Mouse (Mus musculus): ENCODE results near the gene Ing1. TPM values are rescaled to one million over a fixed set of nuclear protein-coding genes. Genes with fewer than 3 reads are reported as not detected.
A peak's percentile ranks its signal among the peaks of the same experiment; 100 is the strongest.

Ing1 gene
- polyA plus RNA-seq, 1 experiment from 2014 or later, result 19.5 TPM

- Histone ChIP-seq H3K9me3 (ENCODE audit: control insufficient read depth) (0 out of 2 replicates have a peak, but pooled peaks cover 4% of the 10 kb centered on the region), H3K9ac (ENCODE audit: low read depth, low read length) (no peak overlapping the region), H3K4me1 (replicated peaks; ENCODE audit: control insufficient read depth, insufficient read depth, low read length) (no peaks in the 10 kb centered on the region), H3K36me3 (ENCODE audit: control insufficient read depth, insufficient read depth) (no peaks in the 10 kb centered on the region), H3K4me2 (replicated peaks; ENCODE audit: low read depth) (no peak overlapping the region), H3K27me3 (replicated peaks; ENCODE audit: control insufficient read depth, insufficient read depth, low read length) (no peaks in the 10 kb centered on the region), H3K27ac (ENCODE audit: low read depth, low read length) (no peak overlapping the region), H3K4me3 (ENCODE audit: low read depth, low read length) (no peak overlapping the region)
- TF ChIP-seq CTCF (IDR thresholded peaks at IDR 0.05; ENCODE audit: low read depth), result no peak
- no peak for ATAC-seq
- 57% methylated on average over 2 of the region's 2 CpGs for WGBS
Observed at GRCm38 (mm10) chr8:11586374-11586745, 31.0 kb downstream of the Ing1 start.

GRCm38 (mm10) chr8:11591837-11592236 is 36.5 kb downstream of the Ing1 start:
- Histone ChIP-seq H3K27ac (ENCODE audit: low read depth, low read length) (no peak overlapping the region), H3K27me3 (replicated peaks; ENCODE audit: control insufficient read depth, insufficient read depth, low read length) (no peaks in the 10 kb centered on the region), H3K4me1 (replicated peaks; ENCODE audit: control insufficient read depth, insufficient read depth, low read length) (no peaks in the 10 kb centered on the region), H3K36me3 (ENCODE audit: control insufficient read depth, insufficient read depth) (no peaks in the 10 kb centered on the region), H3K9me3 (ENCODE audit: control insufficient read depth) (no peaks in the 10 kb centered on the region), H3K9ac (ENCODE audit: low read depth, low read length) (no peak overlapping the region), H3K4me2 (replicated peaks; ENCODE audit: low read depth) (no peak overlapping the region), H3K4me3 (ENCODE audit: low read depth, low read length) (no peak overlapping the region)
- WGBS, result 83% methylated on average over 4 of the region's 4 CpGs
- no peak for ATAC-seq
- no peak for TF ChIP-seq CTCF (IDR thresholded peaks at IDR 0.05; ENCODE audit: low read depth)

GRCm38 (mm10) chr8:11592296-11592695 is 36.9 kb downstream of the Ing1 start:
- no peak for ATAC-seq
- Histone ChIP-seq H3K27me3 (replicated peaks; ENCODE audit: control insufficient read depth, insufficient read depth, low read length) (no peaks in the 10 kb centered on the region), H3K9ac (ENCODE audit: low read depth, low read length) (no peak overlapping the region), H3K9me3 (ENCODE audit: control insufficient read depth) (no peaks in the 10 kb centered on the region), H3K27ac (ENCODE audit: low read depth, low read length) (no peak overlapping the region), H3K4me1 (replicated peaks; ENCODE audit: control insufficient read depth, insufficient read depth, low read length) (no peaks in the 10 kb centered on the region), H3K4me3 (ENCODE audit: low read depth, low read length) (no peak overlapping the region), H3K4me2 (replicated peaks; ENCODE audit: low read depth) (0 out of 2 replicates have a peak overlapping the region, but pooled peaks have one; percentile 13), H3K36me3 (ENCODE audit: control insufficient read depth, insufficient read depth) (no peaks in the 10 kb centered on the region)
- WGBS, result 35% methylated on average over 13 of the region's 13 CpGs
- no peak for TF ChIP-seq CTCF (IDR thresholded peaks at IDR 0.05; ENCODE audit: low read depth)

DNA sequence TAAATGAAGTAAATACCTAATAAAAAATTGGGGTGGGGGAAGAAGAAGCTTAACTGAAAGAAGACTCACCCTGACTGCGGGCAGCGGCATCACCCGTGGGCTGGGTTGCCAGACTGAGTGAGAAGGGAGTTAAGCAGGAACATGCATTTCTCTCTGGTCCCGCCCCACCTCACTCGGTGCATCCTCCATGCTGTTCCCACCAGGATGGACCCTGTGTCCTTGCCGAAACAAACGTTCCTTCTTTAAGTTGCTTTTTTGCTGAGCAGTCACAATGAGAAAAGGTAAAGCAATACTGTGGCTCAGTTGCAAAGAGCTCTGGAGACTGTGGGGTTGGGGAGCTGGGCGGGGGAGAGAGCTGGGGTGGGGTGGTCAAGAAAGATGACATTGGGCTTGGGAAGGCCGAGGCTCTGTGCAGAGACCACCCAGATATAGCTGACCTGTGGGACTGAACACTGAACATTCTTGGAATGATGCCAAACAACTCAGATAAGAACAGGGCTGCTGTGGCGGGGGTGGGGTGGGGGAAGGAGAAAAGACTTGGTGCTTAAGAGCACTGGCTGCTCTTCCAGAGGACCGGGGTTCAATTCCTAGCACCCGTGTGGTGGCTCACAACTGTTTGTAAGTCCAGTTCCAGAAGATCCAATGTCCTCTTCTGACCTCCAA is 38.0 kb downstream of the Ing1 start:
- ATAC-seq, result no peak

GRCm38 (mm10) chr8:11600301-11600951 is 45.1 kb downstream of the Ing1 start:
- TF ChIP-seq CTCF (IDR thresholded peaks at IDR 0.05; ENCODE audit: low read depth), result no peak
- 90% methylated on average over 5 of the region's 5 CpGs for WGBS

More for the DNA sequence above, 38.0 kb downstream of the Ing1 start:
- H3K9me3 ChIP-seq (ENCODE audit: control insufficient read depth), result no peaks in the 10 kb centered on the region
- no peaks in the 10 kb centered on the region for H3K4me1 ChIP-seq (replicated peaks; ENCODE audit: control insufficient read depth, insufficient read depth, low read length)
- no peak overlapping the region for H3K4me3 ChIP-seq (ENCODE audit: low read depth, low read length)
- WGBS, result 46% methylated on average over 12 of the region's 12 CpGs
- no peaks in the 10 kb centered on the region for H3K36me3 ChIP-seq (ENCODE audit: control insufficient read depth, insufficient read depth)
- no peaks in the 10 kb centered on the region for H3K27me3 ChIP-seq (replicated peaks; ENCODE audit: control insufficient read depth, insufficient read depth, low read length)
- H3K9ac ChIP-seq (ENCODE audit: low read depth, low read length), result no peak overlapping the region
- no peak overlapping the region for H3K27ac ChIP-seq (ENCODE audit: low read depth, low read length)
- H3K4me2 ChIP-seq (replicated peaks; ENCODE audit: low read depth), result no peak overlapping the region
- TF ChIP-seq CTCF (IDR thresholded peaks at IDR 0.05; ENCODE audit: low read depth), result no peak

DNA sequence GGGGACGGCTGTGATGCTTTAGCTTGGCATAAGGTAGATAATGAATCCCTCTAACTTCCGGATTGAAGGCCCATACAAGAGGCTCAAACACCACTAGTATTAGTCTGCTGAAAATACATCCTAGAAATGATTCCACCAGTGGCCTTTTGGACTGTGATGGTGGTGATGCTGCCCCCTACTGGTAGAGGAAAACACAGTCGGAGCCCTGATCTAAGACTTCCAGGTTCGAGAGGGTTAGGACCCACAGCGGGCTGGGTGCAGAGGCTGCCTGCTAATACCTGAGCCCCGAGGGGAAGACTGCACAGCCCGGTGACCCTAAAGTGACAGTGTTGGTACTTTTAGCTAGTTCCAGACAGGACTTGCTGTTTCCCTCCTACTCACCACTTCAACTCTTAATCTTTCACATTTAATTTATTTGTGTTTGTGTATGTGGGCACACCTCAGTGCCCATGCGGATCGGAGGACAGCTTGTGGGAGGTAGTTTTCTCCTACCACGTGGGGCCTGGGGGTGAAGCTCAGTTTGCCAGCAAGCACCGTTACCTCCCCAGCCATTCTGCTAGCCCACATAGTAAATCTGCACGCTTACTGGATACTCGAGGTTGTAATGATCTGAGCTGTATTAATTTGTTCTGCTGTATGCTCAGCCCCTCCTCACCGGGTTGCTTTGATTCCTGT is 46.8 kb downstream of the Ing1 start:
- Histone ChIP-seq H3K36me3 (ENCODE audit: control insufficient read depth, insufficient read depth) (0 out of 2 replicates have a peak, but pooled peaks cover 7% of the 10 kb centered on the region), H3K9ac (ENCODE audit: low read depth, low read length) (no peak overlapping the region), H3K4me2 (replicated peaks; ENCODE audit: low read depth) (no peak overlapping the region), H3K9me3 (ENCODE audit: control insufficient read depth) (no peaks in the 10 kb centered on the region), H3K27ac (ENCODE audit: low read depth, low read length) (no peak overlapping the region), H3K4me3 (ENCODE audit: low read depth, low read length) (no peak overlapping the region), H3K4me1 (replicated peaks; ENCODE audit: control insufficient read depth, insufficient read depth, low read length) (no peaks in the 10 kb centered on the region), H3K27me3 (replicated peaks; ENCODE audit: control insufficient read depth, insufficient read depth, low read length) (no peaks in the 10 kb centered on the region)
- ATAC-seq, result 0 out of 2 replicates have a peak, but pooled peaks have one; percentile 31
- WGBS, result 37% methylated on average over 14 of the region's 14 CpGs
- TF ChIP-seq CTCF (IDR thresholded peaks at IDR 0.05; ENCODE audit: low read depth), result peak; percentile 92

More at GRCm38 (mm10) chr8:11600301-11600951, 45.1 kb downstream of the Ing1 start:
- Histone ChIP-seq H3K27me3 (replicated peaks; ENCODE audit: control insufficient read depth, insufficient read depth, low read length) (no peaks in the 10 kb centered on the region), H3K4me2 (replicated peaks; ENCODE audit: low read depth) (no peak overlapping the region), H3K4me3 (ENCODE audit: low read depth, low read length) (no peak overlapping the region), H3K9ac (ENCODE audit: low read depth, low read length) (no peak overlapping the region), H3K36me3 (ENCODE audit: control insufficient read depth, insufficient read depth) (0 out of 2 replicates have a peak, but pooled peaks cover under 1% of the 10 kb centered on the region), H3K4me1 (replicated peaks; ENCODE audit: control insufficient read depth, insufficient read depth, low read length) (no peaks in the 10 kb centered on the region), H3K27ac (ENCODE audit: low read depth, low read length) (no peak overlapping the region), H3K9me3 (ENCODE audit: control insufficient read depth) (no peaks in the 10 kb centered on the region)
- ATAC-seq, result no peak

Data from intestine, postnatal 0 days (tissue).